Mouse (Mus musculus) erythroblast, embryonic 14.5 days (primary cell): ENCODE measurements around the gene Atpaf2.

Experiments
- GATA1 ChIP-seq: IDR thresholded peaks from 2 replicates; pipeline ENCODE4 v1.6.1; 2012; ENCODE audit warnings: low read length, inconsistent platforms, mixed read lengths
- TAL1 ChIP-seq: IDR thresholded peaks from 3 replicates; pipeline ENCODE4 v1.6.1; 2012; ENCODE audit warnings: low read length, inconsistent platforms, mixed read lengths

DNA sequence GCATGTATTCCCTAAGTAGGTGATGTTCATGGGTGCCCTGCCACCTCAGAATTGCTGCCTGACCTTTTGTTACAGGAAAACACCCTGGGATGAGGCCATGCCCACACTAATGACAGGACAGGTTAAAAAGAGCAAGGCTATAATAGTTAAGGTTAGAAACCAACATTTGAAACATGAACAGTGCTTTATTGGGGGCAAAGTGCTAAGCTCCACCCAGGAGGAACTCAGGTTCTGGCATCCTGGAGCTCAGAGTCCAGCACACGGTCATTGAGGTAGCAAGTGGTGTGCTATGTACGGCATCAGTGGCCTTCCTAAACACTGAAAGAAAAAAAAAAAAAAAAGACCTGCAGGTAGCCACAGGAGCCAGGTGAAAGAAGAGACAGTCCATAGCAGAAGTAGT is 30.3 kb downstream of the Atpaf2 start:
- TF ChIP-seq TAL1 = no peak
- TF ChIP-seq GATA1 = no peak
